Mouse (Mus musculus): ENCODE measurements around the gene Stx18.

- TF ChIP-seq CTCF (conservative IDR thresholded peaks at IDR 0.05 in 1 of 2, IDR thresholded peaks at IDR 0.05 in 1 of 2; ENCODE audit: low read depth in 2 of 2, low read length in 2 of 2) (no peak), ZC3H11A (IDR thresholded peaks at IDR 0.05; ENCODE audit: low read depth, low read length) (no peak), NRF1 (IDR thresholded peaks at IDR 0.05; ENCODE audit: low read depth, low read length) (no peak), TBP (conservative IDR thresholded peaks at IDR 0.05; ENCODE audit: low read depth, low read length) (no peak), EP300 (IDR thresholded peaks at IDR 0.05; ENCODE audit: low read length) (no peak), RAD21 (IDR thresholded peaks at IDR 0.05; ENCODE audit: low read depth, low read length) (no peak), MAX (IDR thresholded peaks at IDR 0.05; ENCODE audit: low read length) (no peak), SIN3A (IDR thresholded peaks at IDR 0.05; ENCODE audit: low read length) (no peak), E2F4 (IDR thresholded peaks at IDR 0.05; ENCODE audit: insufficient replicate concordance, low read depth, low read length) (no peak)
Observed at GRCm38 (mm10) chr5:38090581-38090980, 52.0 kb downstream of the Stx18 start.

Measured in CH12.LX (cell line).